ENCODE assay signal across 10 mouse cellular contexts in the genomic region with DNA sequence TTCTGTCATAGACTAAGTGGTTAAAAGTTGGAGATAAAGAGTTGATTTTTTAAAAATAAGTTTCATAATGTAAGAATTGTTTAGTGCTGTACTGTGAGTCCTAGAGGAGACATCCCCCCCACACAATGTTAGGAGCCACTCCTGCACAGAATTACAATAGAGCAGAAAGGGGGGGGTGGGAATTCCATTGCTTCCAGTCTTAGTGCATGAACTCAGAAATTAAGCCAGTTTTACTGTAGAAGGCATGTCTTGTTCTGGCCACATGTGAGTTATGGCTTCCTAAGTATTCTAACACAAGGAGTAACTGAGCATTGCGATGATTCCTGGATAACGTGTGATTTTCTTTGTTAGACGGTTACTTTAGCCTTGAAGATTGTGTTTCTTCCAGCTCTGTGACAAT.
DNase-seq lines count a peak whose midpoint lies in the region; ATAC-seq and TF ChIP-seq lines count a peak whose summit lies in the region.
"Had no signal": no experiment of that assay in that cellular context is flagged by ENCODE, and none has a peak within 500 bp of the region (broad histone marks: within the 10 kb centered on the region; RNA-seq: fewer than 3 reads in every experiment).

No protein-coding gene starts in this region.

- DNase-seq in heart, postnatal 0 days (ENCODE audit: low spot score): peak; percentile 58
- no peak for DNase-seq in heart, postnatal 10 days
- no peak for DNase-seq in lung, postnatal 4 days
- peak; percentile 39 for DNase-seq in embryonic facial prominence, embryonic 14.5 days (ENCODE audit: low spot score)
- DNase-seq in left cerebral cortex, postnatal 10 days (ENCODE audit: extremely low spot score in 1 of 2, low spot score in 2 of 2): no peak
- no peak for DNase-seq in B cell, adult 2 months
- DNase-seq: spleen, adult 18-20 months had no signal

- TF ChIP-seq CTCF in heart, postnatal 0 days (IDR thresholded peaks at IDR 0.05; ENCODE audit: low read depth): no peak

- peak; percentile 34; the same call in 1 of the 2 replicates for ATAC-seq in heart, postnatal 0 days (ENCODE audit: insufficient read depth, low read depth)
- ATAC-seq in lung, embryonic 15.5 days (ENCODE audit: borderline replicate concordance, extremely low read depth, low FRiP score, low TSS enrichment): no peak
- ATAC-seq in embryonic facial prominence, embryonic 14.5 days (ENCODE audit: low read depth): no peak
- no peak for ATAC-seq in neural tube, embryonic 15.5 days (ENCODE audit: low FRiP score)

- WGBS in heart, postnatal 0 days: 11% methylated on average over 3 of the region's 3 CpGs
- WGBS in lung, embryonic 15.5 days: 62% methylated on average over 3 of the region's 3 CpGs
- 53% methylated on average over 3 of the region's 3 CpGs for WGBS in embryonic facial prominence, embryonic 14.5 days
- WGBS in neural tube, embryonic 15.5 days: 76% methylated on average over 3 of the region's 3 CpGs

- H3K36me3 ChIP-seq in heart, postnatal 0 days (replicated peaks; ENCODE audit: control insufficient read depth, insufficient read depth, low read length): no peaks in the 10 kb centered on the region; the same call in 1 of the 2 replicates
- no peaks in the 10 kb centered on the region for H3K36me3 ChIP-seq in lung, embryonic 15.5 days
- peaks cover 9% of the 10 kb centered on the region; the same call in 1 of the 2 replicates for H3K36me3 ChIP-seq in embryonic facial prominence, embryonic 14.5 days (ENCODE audit: control insufficient read depth, insufficient read depth, low read length)
- H3K36me3 ChIP-seq in neural tube, embryonic 15.5 days: no peaks in the 10 kb centered on the region
- H3K36me3 ChIP-seq: G1E had no signal

- H3K9me3 ChIP-seq in heart, postnatal 0 days (replicated peaks; ENCODE audit: control insufficient read depth, low read length): peaks cover 5% of the 10 kb centered on the region
- no peaks in the 10 kb centered on the region; the same call in 1 of the 2 replicates for H3K9me3 ChIP-seq in lung, embryonic 15.5 days
- H3K9me3 ChIP-seq in embryonic facial prominence, embryonic 14.5 days (ENCODE audit: control insufficient read depth, low read length): no peaks in the 10 kb centered on the region
- H3K9me3 ChIP-seq in neural tube, embryonic 15.5 days (replicated peaks): no peaks in the 10 kb centered on the region
- H3K9me3 ChIP-seq: G1E had no signal

- H3K4me1 ChIP-seq in heart, postnatal 0 days (ENCODE audit: control insufficient read depth, insufficient read depth): peaks cover 41% of the 10 kb centered on the region
- peaks cover 23% of the 10 kb centered on the region for H3K4me1 ChIP-seq in lung, embryonic 15.5 days
- peaks cover 24% of the 10 kb centered on the region for H3K4me1 ChIP-seq in embryonic facial prominence, embryonic 14.5 days (ENCODE audit: control insufficient read depth, insufficient read depth, low read length)
- H3K4me1 ChIP-seq in neural tube, embryonic 15.5 days: peaks cover 20% of the 10 kb centered on the region

- intact Hi-C loops in heart, postnatal 10 days (cut with DNase I): loop anchor here (2.0 kb wide), 1 partner anchor 41 kb away; no protein-coding TSS in a partner anchor
- intact Hi-C loops in left cerebral cortex, postnatal 10 days (cut with DNase I): no loop called here

- H3K27me3 ChIP-seq in heart, postnatal 0 days (ENCODE audit: control insufficient read depth, insufficient read depth, low read length): no peaks in the 10 kb centered on the region
- H3K27me3 ChIP-seq in lung, embryonic 15.5 days: no peaks in the 10 kb centered on the region
- no peaks in the 10 kb centered on the region for H3K27me3 ChIP-seq in embryonic facial prominence, embryonic 14.5 days (replicated peaks; ENCODE audit: control insufficient read depth, insufficient read depth, low read length)
- no peaks in the 10 kb centered on the region for H3K27me3 ChIP-seq in neural tube, embryonic 15.5 days (replicated peaks)

- peak overlapping the region; percentile 51 for H3K4me3 ChIP-seq in heart, postnatal 0 days (ENCODE audit: low read depth, low read length)
- 0 out of 2 replicates have a peak overlapping the region, but pooled peaks have one; percentile 37 for H3K4me3 ChIP-seq in lung, embryonic 15.5 days
- H3K4me3 ChIP-seq in embryonic facial prominence, embryonic 14.5 days (ENCODE audit: low read depth, low read length): peak overlapping the region; percentile 35; the same call in 1 of the 2 replicates
- H3K4me3 ChIP-seq in neural tube, embryonic 15.5 days (replicated peaks): no peak overlapping the region

- H3K9ac ChIP-seq in heart, postnatal 0 days (replicated peaks; ENCODE audit: low read depth, low read length): peak overlapping the region; percentile 51
- no peak overlapping the region for H3K9ac ChIP-seq in lung, embryonic 15.5 days
- peak overlapping the region; percentile 56; the same call in 1 of the 2 replicates for H3K9ac ChIP-seq in embryonic facial prominence, embryonic 14.5 days (ENCODE audit: low read depth, low read length)
- H3K9ac ChIP-seq in neural tube, embryonic 15.5 days (replicated peaks): no peak overlapping the region

- no peak for TF ChIP-seq EP300 in heart, postnatal 0 days (IDR thresholded peaks at IDR 0.05; ENCODE audit: low read depth)

- peak overlapping the region; percentile 63 for H3K4me2 ChIP-seq in heart, postnatal 0 days (ENCODE audit: low read depth, low read length)
- peak overlapping the region; percentile 62 for H3K4me2 ChIP-seq in lung, embryonic 15.5 days
- H3K4me2 ChIP-seq in embryonic facial prominence, embryonic 14.5 days (ENCODE audit: low read depth, low read length): peak overlapping the region; percentile 55
- peak overlapping the region; percentile 58 for H3K4me2 ChIP-seq in neural tube, embryonic 15.5 days

- peak overlapping the region; percentile 88 for H3K27ac ChIP-seq in heart, postnatal 0 days (ENCODE audit: low read depth)
- peak overlapping the region; percentile 55; the same call in 1 of the 2 replicates for H3K27ac ChIP-seq in lung, embryonic 15.5 days
- H3K27ac ChIP-seq in embryonic facial prominence, embryonic 14.5 days (replicated peaks; ENCODE audit: low read depth, low read length): peak overlapping the region; percentile 83
- no peak overlapping the region for H3K27ac ChIP-seq in neural tube, embryonic 15.5 days (replicated peaks)

Comparison
In these comparisons a context has a peak if more than half of its experiments do, and no peak if none do; other contexts are left out.
1. DNase-seq: peak in heart, postnatal 0 days (single experiment) and embryonic facial prominence, embryonic 14.5 days (single experiment); none in heart, postnatal 10 days (0 of 2), lung, postnatal 4 days (0 of 2), left cerebral cortex, postnatal 10 days (0 of 2) and B cell, adult 2 months (0 of 2).
2. H3K9ac ChIP-seq: peak in heart, postnatal 0 days (single experiment) and embryonic facial prominence, embryonic 14.5 days (single experiment); none in lung, embryonic 15.5 days (single experiment) and neural tube, embryonic 15.5 days (single experiment).
3. Peak in every context shown above with its lines, with median percentiles within 50 percentile points of each other: H3K4me2 ChIP-seq.